ENCODE assay signal across 8 mouse cellular contexts in the genomic region with DNA sequence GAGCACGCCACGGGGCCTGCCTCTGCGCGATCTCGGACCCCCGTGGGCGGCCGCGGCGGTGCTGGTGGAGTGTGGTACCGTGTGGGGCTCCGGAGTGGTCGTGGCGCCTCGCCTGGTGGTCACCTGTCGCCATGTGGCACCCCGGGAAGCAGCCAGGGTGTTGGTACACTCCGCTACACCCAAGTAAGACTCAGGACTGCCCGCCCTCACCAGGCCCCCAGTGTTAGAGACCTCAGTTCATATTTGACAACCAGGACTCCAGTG. TPM values are rescaled to one million over a fixed set of nuclear protein-coding genes. Genes with fewer than 3 reads are reported as not detected.
DNase-seq lines count a peak whose midpoint lies in the region; ATAC-seq lines count a peak whose summit lies in the region.

No protein-coding gene starts in this region.

- no peaks in the 10 kb centered on the region for H3K9me3 ChIP-seq in kidney, embryonic 14.5 days (ENCODE audit: control insufficient read depth, low read length)
- no peaks in the 10 kb centered on the region for H3K9me3 ChIP-seq in hindbrain, embryonic 15.5 days
- no peaks in the 10 kb centered on the region for H3K9me3 ChIP-seq in midbrain, embryonic 13.5 days

- ATAC-seq in kidney, embryonic 14.5 days (ENCODE audit: low FRiP score, low TSS enrichment): no peak
- no peak for ATAC-seq in hindbrain, embryonic 15.5 days (ENCODE audit: low FRiP score, low read depth)
- no peak for ATAC-seq in midbrain, embryonic 13.5 days
- ATAC-seq in inflammation-experienced regulatory T-cells, adult 6 months: no peak

- H3K9ac ChIP-seq in kidney, embryonic 14.5 days (ENCODE audit: low read depth, low read length): peak overlapping the region; percentile 68
- H3K9ac ChIP-seq in hindbrain, embryonic 15.5 days: peak overlapping the region; percentile 80
- peak overlapping the region; percentile 82 for H3K9ac ChIP-seq in midbrain, embryonic 13.5 days (replicated peaks)

- WGBS in kidney, embryonic 14.5 days: 17% methylated on average over 13 of the region's 19 CpGs
- WGBS in hindbrain, embryonic 15.5 days: 14% methylated on average over 19 of the region's 19 CpGs
- 12% methylated on average over 19 of the region's 19 CpGs for WGBS in midbrain, embryonic 13.5 days

- H3K4me3 ChIP-seq in kidney, embryonic 14.5 days (ENCODE audit: low read length): peak overlapping the region; percentile 91
- H3K4me3 ChIP-seq in hindbrain, embryonic 15.5 days: peak overlapping the region; percentile 74
- peak overlapping the region; percentile 96 for H3K4me3 ChIP-seq in midbrain, embryonic 13.5 days (replicated peaks)

- H3K4me2 ChIP-seq in kidney, embryonic 14.5 days (replicated peaks; ENCODE audit: low read depth, low read length): peak overlapping the region; percentile 95
- H3K4me2 ChIP-seq in hindbrain, embryonic 15.5 days: peak overlapping the region; percentile 100
- H3K4me2 ChIP-seq in midbrain, embryonic 13.5 days (replicated peaks): peak overlapping the region; percentile 100

- no peak overlapping the region for H3K27ac ChIP-seq in kidney, embryonic 14.5 days (ENCODE audit: low read depth, low read length)
- H3K27ac ChIP-seq in hindbrain, embryonic 15.5 days (replicated peaks): no peak overlapping the region
- no peak overlapping the region for H3K27ac ChIP-seq in midbrain, embryonic 13.5 days

- intact Hi-C loops in left cerebral cortex, postnatal 36 days (cut with DNase I): loop anchor here (5.0 kb wide), 1 partner anchor 86 kb away; a partner anchor contains a TSS
- intact Hi-C loops in left cerebral cortex, postnatal 25 days (cut with DNase I): no loop called here

- H3K27me3 ChIP-seq in kidney, embryonic 14.5 days (ENCODE audit: control insufficient read depth, insufficient read depth, low read length): no peaks in the 10 kb centered on the region
- H3K27me3 ChIP-seq in hindbrain, embryonic 15.5 days: no peaks in the 10 kb centered on the region
- no peaks in the 10 kb centered on the region for H3K27me3 ChIP-seq in midbrain, embryonic 13.5 days

- H3K4me1 ChIP-seq in kidney, embryonic 14.5 days (ENCODE audit: control insufficient read depth, insufficient read depth, low read length): peaks cover 14% of the 10 kb centered on the region
- peaks cover 21% of the 10 kb centered on the region for H3K4me1 ChIP-seq in hindbrain, embryonic 15.5 days (replicated peaks)
- H3K4me1 ChIP-seq in midbrain, embryonic 13.5 days (replicated peaks): peaks cover 20% of the 10 kb centered on the region

- H3K36me3 ChIP-seq in kidney, embryonic 14.5 days (ENCODE audit: control insufficient read depth, insufficient read depth, low read length): peaks cover 29% of the 10 kb centered on the region
- H3K36me3 ChIP-seq in hindbrain, embryonic 15.5 days: peaks cover 18% of the 10 kb centered on the region
- peaks cover 35% of the 10 kb centered on the region for H3K36me3 ChIP-seq in midbrain, embryonic 13.5 days

- no peak for DNase-seq in kidney, adult 18-20 months
- peak; percentile 46 for DNase-seq in cerebellum, adult 9-11 months
- no peak for DNase-seq in left cerebral cortex, postnatal 36 days (ENCODE audit: low spot score in 2 of 2)
- DNase-seq in left cerebral cortex, postnatal 25 days (ENCODE audit: low spot score in 2 of 2): no peak

RNA-seq across cellular contexts. Expression of a gene that starts 1.2 kb away (rescaled TPM):
- 28.8 and 40.3 TPM in 2 replicates for polyA plus RNA-seq in kidney, embryonic 14.5 days (2014; fragmentation: Nextera tagmentation; extraction: Ambion mirVana)
- polyA plus RNA-seq in hindbrain, embryonic 15.5 days (2015; fragmentation: Nextera tagmentation; extraction: Ambion mirVana): 32.8 and 37.1 TPM in 2 replicates
- 16.3 and 24.9 TPM in 2 replicates for polyA plus RNA-seq in midbrain, embryonic 13.5 days (2015; fragmentation: Nextera tagmentation; extraction: Ambion mirVana)
- total RNA-seq in left cerebral cortex, postnatal 36 days (2021): 10 to 100 TPM; 20.0 to 23.7 TPM
- 1 to 10 TPM; 1.5 to 4.1 (median 3.5) TPM for polyA plus RNA-seq in inflammation-experienced regulatory T-cells, adult 6 months (2017; shearing (Covaris generic))
- total RNA-seq in left cerebral cortex, postnatal 25 days (2021): 10 to 100 TPM; 21.7 to 24.3 TPM

RNA-seq across cellular contexts. Expression of a gene that starts 16.4 kb away (rescaled TPM):
- polyA plus RNA-seq in kidney, embryonic 14.5 days (2014; fragmentation: Nextera tagmentation; extraction: Ambion mirVana): 161 and 246 TPM in 2 replicates
- 190 and 193 TPM in 2 replicates for polyA plus RNA-seq in hindbrain, embryonic 15.5 days (2015; fragmentation: Nextera tagmentation; extraction: Ambion mirVana)
- 200 and 207 TPM in 2 replicates for polyA plus RNA-seq in midbrain, embryonic 13.5 days (2015; fragmentation: Nextera tagmentation; extraction: Ambion mirVana)
- 100 to 1,000 TPM; 122 to 128 TPM for total RNA-seq in left cerebral cortex, postnatal 36 days (2021)
- 100 to 1,000 TPM in 1 of 3 experiments, 10 to 100 TPM in 2; 74.7 to 118 (median 98.1) TPM for polyA plus RNA-seq in inflammation-experienced regulatory T-cells, adult 6 months (2017; shearing (Covaris generic))
- 100 to 1,000 TPM; 118 to 131 TPM for total RNA-seq in left cerebral cortex, postnatal 25 days (2021)

RNA-seq across cellular contexts. Expression of a gene that starts 18.6 kb away (rescaled TPM):
- 10.1 and 15.1 TPM in 2 replicates for polyA plus RNA-seq in kidney, embryonic 14.5 days (2014; fragmentation: Nextera tagmentation; extraction: Ambion mirVana)
- 13.8 and 14.2 TPM in 2 replicates for polyA plus RNA-seq in hindbrain, embryonic 15.5 days (2015; fragmentation: Nextera tagmentation; extraction: Ambion mirVana)
- 4.9 and 6.5 TPM in 2 replicates for polyA plus RNA-seq in midbrain, embryonic 13.5 days (2015; fragmentation: Nextera tagmentation; extraction: Ambion mirVana)
- 1 to 10 TPM; 7.3 to 9.9 TPM for total RNA-seq in left cerebral cortex, postnatal 36 days (2021)
- polyA plus RNA-seq in inflammation-experienced regulatory T-cells, adult 6 months (2017; shearing (Covaris generic)): 1 to 10 TPM; 2.7 to 4.1 (median 3.5) TPM
- total RNA-seq in left cerebral cortex, postnatal 25 days (2021): 1 to 10 TPM; 4.7 to 6.4 TPM

RNA-seq across cellular contexts. Expression of a gene that starts 48.1 kb away (rescaled TPM):
- 205 and 217 TPM in 2 replicates for polyA plus RNA-seq in kidney, embryonic 14.5 days (2014; fragmentation: Nextera tagmentation; extraction: Ambion mirVana)
- polyA plus RNA-seq in hindbrain, embryonic 15.5 days (2015; fragmentation: Nextera tagmentation; extraction: Ambion mirVana): 204 and 212 TPM in 2 replicates
- polyA plus RNA-seq in midbrain, embryonic 13.5 days (2015; fragmentation: Nextera tagmentation; extraction: Ambion mirVana): 230 and 231 TPM in 2 replicates
- total RNA-seq in left cerebral cortex, postnatal 36 days (2021): 100 to 1,000 TPM; 104 to 108 TPM
- 10 to 100 TPM; 67.4 to 78.8 (median 68.4) TPM for polyA plus RNA-seq in inflammation-experienced regulatory T-cells, adult 6 months (2017; shearing (Covaris generic))
- 100 to 1,000 TPM; 106 to 114 TPM for total RNA-seq in left cerebral cortex, postnatal 25 days (2021)
